Mouse (Mus musculus) erythroblast, embryonic 14.5 days (primary cell): ENCODE data around the gene Whamm.

Experiments used
- GATA1 ChIP-seq: IDR thresholded peaks from 2 replicates; pipeline ENCODE4 v1.6.1; 2012; ENCODE audit warnings: low read length, inconsistent platforms, mixed read lengths
- TAL1 ChIP-seq: IDR thresholded peaks from 3 replicates; pipeline ENCODE4 v1.6.1; 2012; ENCODE audit warnings: low read length, inconsistent platforms, mixed read lengths

- TF ChIP-seq TAL1 (no peak), GATA1 (no peak)
Measured at GRCm38 (mm10) chr7:81542934-81543333, 28.1 kb upstream of the Whamm start.
